Mouse (Mus musculus) stomach, postnatal 0 days (tissue): ENCODE data around the gene Pgf.

Source experiments
- CTCF ChIP-seq: IDR thresholded peaks from 2 replicates; pipeline ENCODE4 v1.5.1; 2016; ENCODE audit warnings: antibody characterized with exemption, low read depth, mild to moderate bottlenecking, moderate library complexity
- EP300 ChIP-seq: optimal IDR thresholded peaks from 2 replicates; pipeline ENCODE3; 2016; ENCODE audit warnings: antibody characterized with exemption

DNA sequence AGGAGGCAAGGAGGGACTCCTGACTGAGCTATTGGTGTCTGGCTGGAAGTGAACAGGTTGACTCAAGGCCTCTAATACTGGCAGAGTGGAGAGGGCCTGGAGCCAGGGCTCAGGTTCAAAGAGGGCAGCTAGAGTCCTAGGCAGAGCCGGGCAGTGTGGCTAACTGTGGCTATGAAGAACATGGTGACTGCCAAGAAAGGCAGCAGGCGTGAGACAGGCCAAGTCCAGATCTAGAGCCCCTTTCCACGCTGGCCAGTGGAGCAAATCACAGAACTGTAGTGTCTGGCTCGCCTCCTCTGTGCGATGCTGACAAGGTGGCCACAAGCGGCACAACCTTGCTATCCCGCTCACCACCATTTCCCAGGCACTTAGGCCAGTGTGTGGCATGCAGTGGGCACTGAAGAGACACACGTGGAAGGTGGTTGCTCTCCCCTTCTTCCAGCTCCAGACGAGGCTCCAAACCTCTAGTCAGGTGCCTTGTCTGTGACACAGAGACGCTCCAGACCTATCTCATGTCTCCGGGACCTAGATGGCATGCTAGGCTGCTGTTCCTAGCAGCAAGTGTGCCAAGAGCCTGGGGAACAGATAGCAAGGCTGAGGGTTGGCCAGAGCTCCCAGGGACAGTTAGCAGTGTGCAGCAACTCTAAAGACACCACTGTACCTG, 7.2 kb downstream of the Pgf start:
- TF ChIP-seq CTCF: no peak
- no peak for TF ChIP-seq EP300
